Mouse (Mus musculus) embryonic facial prominence, embryonic 11.5 days (tissue): ENCODE results near the gene Uox. TPM values are rescaled to one million over a fixed set of nuclear protein-coding genes. Genes with fewer than 3 reads are reported as not detected.

Experiments used
- ATAC-seq: fragments of 200-750 bp; cut with Nextera tagmentation; replicated peaks from 2 replicates; pipeline ENCODE4 v1.8.0; 2017; ENCODE audit warnings: low read depth; ENCODE audit not compliant: insufficient number of reproducible peaks, low FRiP score, low TSS enrichment
- DNase-seq: peaks from one replicate; pipeline ENCODE4 v3.0.0-alpha.2; 2015; ENCODE audit warnings: low spot score
- H3K27ac ChIP-seq: fragments of 300-500 bp; sonication (generic); replicated peaks from 2 replicates; pipeline ENCODE4 v1.5.1; 2014; ENCODE audit warnings: mild to moderate bottlenecking, low read depth, low read length, control low read depth
- H3K27me3 ChIP-seq: fragments of 300-500 bp; sonication (generic); 2 replicates; pipeline ENCODE4 v1.6.1; 2014; ENCODE audit warnings: mild to moderate bottlenecking, low read length, moderate library complexity, mixed read lengths; ENCODE audit not compliant: control insufficient read depth, insufficient read depth
- H3K36me3 ChIP-seq: fragments of 300-500 bp; sonication (generic); replicated peaks from 2 replicates; pipeline ENCODE4 v1.6.1; 2014; ENCODE audit warnings: low read depth, mild to moderate bottlenecking, low read length, moderate library complexity, mixed read lengths; ENCODE audit not compliant: control insufficient read depth, insufficient read depth
- H3K4me1 ChIP-seq: fragments of 300-500 bp; sonication (generic); 2 replicates; pipeline ENCODE4 v1.6.1; 2014; ENCODE audit warnings: low read length, mixed read lengths; ENCODE audit not compliant: control insufficient read depth, insufficient read depth
- H3K4me2 ChIP-seq: fragments of 300-500 bp; sonication (generic); 2 replicates; pipeline ENCODE4 v1.6.1; 2014; ENCODE audit warnings: low read depth, mild to moderate bottlenecking, control low read depth, low read length, moderate library complexity
- H3K4me3 ChIP-seq: fragments of 300-500 bp; sonication (generic); 2 replicates; pipeline ENCODE4 v1.5.1; 2014; ENCODE audit warnings: low read depth, low read length, control low read depth
- H3K9ac ChIP-seq: fragments of 300-500 bp; sonication (generic); replicated peaks from 2 replicates; pipeline ENCODE4 v1.6.1; 2014; ENCODE audit warnings: mild to moderate bottlenecking, control low read depth, low read length
- H3K9me3 ChIP-seq: fragments of 300-500 bp; sonication (generic); replicated peaks from 2 replicates; pipeline ENCODE4 v1.6.1; 2016; ENCODE audit warnings: mild to moderate bottlenecking, low read length, inconsistent platforms, mixed read lengths; ENCODE audit not compliant: control insufficient read depth
- WGBS: fragments of 180-500 bp; shearing (Covaris S2); extraction: QIAGEN DNeasy Blood & Tissue Kit; methylation state at CpG from one replicate; pipeline ENCODE4 v1.1.7; 2014; 5-methylcytosine and 5-hydroxymethylcytosine counted together
- polyA plus RNA-seq: library from polyadenylated mRNA; unstranded; fragments of >200 nt; fragmentation: Nextera tagmentation; extraction: Ambion mirVana; gene quantifications from 2 replicates; pipeline ENCODE4 v1.2.1, GENCODE M21; 2014

Gene Uox
- polyA plus RNA-seq, 1 experiment from 2014 or later, result not detected

- Histone ChIP-seq H3K36me3 (no peaks in the 10 kb centered on the region), H3K9ac (no peak overlapping the region), H3K4me3 (no peak overlapping the region), H3K27ac (no peak overlapping the region), H3K27me3 (no peaks in the 10 kb centered on the region), H3K4me2 (no peak overlapping the region), H3K9me3 (no peaks in the 10 kb centered on the region), H3K4me1 (no peaks in the 10 kb centered on the region)
- no peak for ATAC-seq
- 71% methylated on average over 6 of the region's 6 CpGs for WGBS
- peak; percentile 7 for DNase-seq
Observed at GRCm38 (mm10) chr3:146589523-146589922, 19.3 kb downstream of the Uox start.

GRCm38 (mm10) chr3:146591159-146591558, 20.9 kb downstream of the Uox start:
- no peak for ATAC-seq
- no peak for DNase-seq
- Histone ChIP-seq H3K4me1 (no peaks in the 10 kb centered on the region), H3K27me3 (no peaks in the 10 kb centered on the region), H3K9ac (no peak overlapping the region), H3K4me3 (no peak overlapping the region), H3K4me2 (no peak overlapping the region), H3K27ac (no peak overlapping the region), H3K9me3 (no peaks in the 10 kb centered on the region), H3K36me3 (no peaks in the 10 kb centered on the region)
- WGBS, result 82% methylated on average over 7 of the region's 7 CpGs

DNA sequence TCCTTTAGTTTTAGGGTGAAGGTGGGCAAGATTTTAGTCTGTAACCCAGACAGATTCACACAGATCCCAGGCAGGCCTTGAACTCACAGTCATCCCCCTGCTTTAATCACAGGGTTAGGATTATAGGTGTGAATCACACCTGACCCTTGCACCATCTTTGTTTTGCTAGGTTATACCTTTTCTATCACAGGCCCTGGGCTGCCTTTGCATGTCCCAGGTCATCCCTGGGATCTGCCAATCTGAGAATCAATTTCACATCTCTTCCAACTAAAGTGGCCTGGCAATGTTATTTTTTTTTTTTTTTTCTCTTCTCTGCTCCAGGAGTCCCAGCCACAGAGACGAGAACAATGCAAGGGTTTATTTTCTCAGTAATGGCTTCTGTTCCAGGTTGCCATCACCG, 21.4 kb downstream of the Uox start:
- WGBS, result 52% methylated on average over 2 of the region's 2 CpGs
- Histone ChIP-seq H3K9ac (no peak overlapping the region), H3K4me3 (no peak overlapping the region), H3K4me1 (no peaks in the 10 kb centered on the region), H3K9me3 (no peaks in the 10 kb centered on the region), H3K27me3 (no peaks in the 10 kb centered on the region), H3K36me3 (no peaks in the 10 kb centered on the region), H3K4me2 (no peak overlapping the region), H3K27ac (no peak overlapping the region)
- DNase-seq (no peak), ATAC-seq (no peak)

GRCm38 (mm10) chr3:146595440-146595839, 25.2 kb downstream of the Uox start:
- Histone ChIP-seq H3K36me3 (no peaks in the 10 kb centered on the region), H3K4me2 (no peak overlapping the region)

DNA sequence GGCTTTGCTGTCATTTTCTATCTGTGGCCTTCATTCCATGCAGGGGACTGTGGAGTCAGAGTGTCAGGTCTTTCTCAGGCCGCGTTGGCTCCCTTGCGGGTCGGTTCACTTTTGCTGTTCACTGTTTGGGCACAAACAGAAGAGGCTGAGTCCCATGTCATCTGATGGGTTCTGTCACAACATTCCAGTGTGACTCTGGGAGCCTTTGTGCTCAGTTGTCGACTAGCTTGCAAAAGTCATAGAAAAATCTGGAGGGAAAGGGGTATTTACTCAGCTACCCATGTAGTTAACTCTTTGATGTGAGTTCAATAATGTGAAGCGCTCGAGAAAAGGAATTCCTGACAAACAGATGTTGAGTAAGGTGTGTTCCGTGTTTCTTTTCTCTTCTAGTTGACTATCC, 26.2 kb downstream of the Uox start:
- H3K4me2 ChIP-seq, result no peak overlapping the region
- no peaks in the 10 kb centered on the region for H3K9me3 ChIP-seq
- H3K4me3 ChIP-seq, result no peak overlapping the region
- no peak overlapping the region for H3K9ac ChIP-seq
- no peak for ATAC-seq
- no peak overlapping the region for H3K27ac ChIP-seq
- no peaks in the 10 kb centered on the region for H3K36me3 ChIP-seq
- no peaks in the 10 kb centered on the region for H3K4me1 ChIP-seq
- no peaks in the 10 kb centered on the region for H3K27me3 ChIP-seq
- 82% methylated on average over 8 of the region's 8 CpGs for WGBS
- no peak for DNase-seq

More at GRCm38 (mm10) chr3:146595440-146595839, 25.2 kb downstream of the Uox start:
- no peaks in the 10 kb centered on the region for H3K4me1 ChIP-seq
- H3K27ac ChIP-seq, result no peak overlapping the region
- WGBS, result 84% methylated on average over 6 of the region's 6 CpGs
- H3K9ac ChIP-seq, result no peak overlapping the region
- no peak for ATAC-seq
- H3K9me3 ChIP-seq, result no peaks in the 10 kb centered on the region
- no peak for DNase-seq
- no peak overlapping the region for H3K4me3 ChIP-seq
- no peaks in the 10 kb centered on the region for H3K27me3 ChIP-seq

- no peak overlapping the region for H3K27ac ChIP-seq
- no peak overlapping the region for H3K4me2 ChIP-seq
- H3K4me1 ChIP-seq, result no peaks in the 10 kb centered on the region
- H3K36me3 ChIP-seq, result no peaks in the 10 kb centered on the region
- WGBS, result 87% methylated on average over 7 of the region's 7 CpGs
- no peak overlapping the region for H3K4me3 ChIP-seq
- ATAC-seq, result no peak
- no peaks in the 10 kb centered on the region for H3K27me3 ChIP-seq
- no peak for DNase-seq
- no peaks in the 10 kb centered on the region for H3K9me3 ChIP-seq
- no peak overlapping the region for H3K9ac ChIP-seq
Observed at GRCm38 (mm10) chr3:146596864-146597263, 26.6 kb downstream of the Uox start.

- Histone ChIP-seq H3K9me3 (no peaks in the 10 kb centered on the region), H3K27me3 (no peaks in the 10 kb centered on the region), H3K4me1 (no peaks in the 10 kb centered on the region), H3K4me3 (no peak overlapping the region), H3K9ac (no peak overlapping the region), H3K36me3 (no peaks in the 10 kb centered on the region), H3K27ac (no peak overlapping the region), H3K4me2 (no peak overlapping the region)
- ATAC-seq, result no peak
- no peak for DNase-seq
- WGBS, result 73% methylated on average over 6 of the region's 6 CpGs
Observed at GRCm38 (mm10) chr3:146598411-146598810, 28.2 kb downstream of the Uox start.

DNA sequence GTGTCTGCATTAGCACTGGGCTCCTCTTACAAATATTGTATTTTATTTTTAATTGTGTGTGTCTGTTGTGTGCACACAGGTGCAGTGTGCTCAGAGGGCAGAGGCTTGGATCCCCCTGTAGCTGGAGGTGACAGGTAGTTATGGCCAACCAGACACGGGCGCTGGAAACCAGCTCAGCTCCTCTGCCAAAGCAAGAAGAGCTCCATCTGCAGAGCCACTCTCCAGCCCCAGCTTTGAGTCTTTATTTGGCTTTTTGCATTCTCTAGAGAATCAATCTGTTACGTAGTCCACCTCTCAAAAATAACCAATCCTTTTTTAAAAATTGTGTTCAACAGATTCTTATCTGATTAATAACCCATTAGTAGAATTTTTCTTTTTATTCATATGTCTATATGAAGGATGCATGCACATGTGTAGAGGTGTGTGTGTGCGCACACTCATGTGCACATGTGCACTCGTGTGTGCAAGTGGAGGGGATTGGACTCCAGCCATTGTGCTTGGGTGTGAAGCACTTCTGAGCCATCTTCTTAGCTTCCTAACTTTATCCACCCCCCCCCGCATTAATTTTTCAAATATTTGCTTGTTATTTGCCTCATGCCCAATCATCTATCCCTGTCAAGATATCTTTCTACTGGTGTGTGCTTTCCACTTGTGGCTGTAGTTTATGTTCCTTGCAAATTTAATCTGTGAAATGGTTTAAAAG, 29.1 kb downstream of the Uox start:
- no peaks in the 10 kb centered on the region for H3K36me3 ChIP-seq
- H3K27ac ChIP-seq, result no peak overlapping the region
- H3K9ac ChIP-seq, result no peak overlapping the region
- no peaks in the 10 kb centered on the region for H3K4me1 ChIP-seq
- H3K4me2 ChIP-seq, result no peak overlapping the region
- no peaks in the 10 kb centered on the region for H3K27me3 ChIP-seq
- no peak for ATAC-seq
- no peak for DNase-seq
- H3K4me3 ChIP-seq, result no peak overlapping the region
- H3K9me3 ChIP-seq, result no peaks in the 10 kb centered on the region
- 91% methylated on average over 6 of the region's 6 CpGs for WGBS
